Mouse (Mus musculus): ENCODE results near the gene Igfbp1. TPM values are rescaled to one million over a fixed set of nuclear protein-coding genes. Genes with fewer than 3 reads are reported as not detected.
A peak's percentile ranks its signal among the peaks of the same experiment; 100 is the strongest.

Igfbp1 gene
- total RNA-seq (2014; fragmentation: Nextera tagmentation), result not detected in 2 replicates
- not detected in 2 replicates for total RNA-seq (2017)

DNA sequence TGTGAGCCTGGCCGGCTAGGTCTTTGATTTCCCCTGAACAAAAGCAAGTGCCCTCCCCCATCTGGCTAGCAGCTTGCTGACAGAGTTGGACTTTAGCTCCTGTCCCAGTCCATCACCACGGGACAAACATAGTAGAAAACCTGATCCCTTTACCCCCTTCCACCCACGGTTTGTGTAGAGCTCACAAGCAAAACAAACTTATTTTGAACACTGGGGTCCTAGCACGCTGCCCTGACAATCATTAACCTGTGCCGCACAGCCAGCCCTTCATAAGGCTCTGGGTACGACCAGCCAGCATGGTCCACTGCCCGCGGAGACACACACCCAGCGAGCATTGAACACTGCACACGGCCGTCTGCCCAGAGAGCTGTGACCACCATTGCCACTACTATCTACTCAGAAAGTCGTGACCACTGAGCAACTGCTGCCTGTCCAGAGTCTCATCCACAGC is at the start of gene Igfbp1:
TSS of gene Igfbp1 (plus strand) at position 292 of the 451 bp plus-strand sequence.
- ATAC-seq (replicated peaks; ENCODE audit: low FRiP score, low TSS enrichment, poor library complexity, severe bottlenecking), result no peak

DNA sequence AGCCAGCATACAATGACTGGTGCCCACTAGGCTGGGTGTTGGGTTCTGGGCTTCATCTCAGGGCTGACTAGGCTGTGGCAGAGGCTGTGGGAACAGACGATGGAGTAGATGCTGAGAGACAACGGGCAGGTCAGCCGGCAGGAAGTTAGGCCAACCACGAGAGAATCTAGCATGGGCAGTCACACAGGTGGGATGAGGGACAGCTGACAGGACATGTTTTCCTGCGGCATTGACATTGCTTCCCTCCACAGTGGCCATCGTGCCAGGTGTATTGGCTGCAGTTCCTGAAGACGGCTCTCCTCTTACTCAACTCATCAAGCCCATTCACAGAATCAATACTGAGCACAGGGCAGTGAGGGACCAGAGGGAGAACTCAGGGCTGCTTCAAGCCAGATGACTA is 49.6 kb upstream of the Igfbp1 start:
- ATAC-seq (replicated peaks; ENCODE audit: low FRiP score, low TSS enrichment, poor library complexity, severe bottlenecking), result no peak

DNA sequence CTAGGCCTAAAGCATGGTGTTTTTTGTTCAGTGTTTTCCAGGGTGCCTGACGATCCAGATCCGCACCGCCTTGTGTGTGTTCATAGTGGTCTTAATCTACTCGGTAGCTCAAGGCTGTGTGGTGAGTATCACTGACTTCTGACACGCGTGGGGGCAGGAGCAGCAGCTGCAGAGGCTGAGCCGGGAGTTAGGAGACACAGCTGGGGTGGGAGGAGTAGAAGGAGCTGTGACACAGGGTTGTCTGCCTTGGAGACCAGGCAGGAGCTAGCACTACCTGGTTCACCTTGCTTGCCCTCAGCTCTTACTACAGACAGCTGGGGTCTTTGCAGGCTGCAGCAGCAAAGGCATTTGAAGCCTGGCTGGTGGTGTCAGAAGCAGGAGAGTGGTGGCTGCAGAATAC is 48.1 kb upstream of the Igfbp1 start:
- no peak for ATAC-seq (replicated peaks; ENCODE audit: low FRiP score, low TSS enrichment, poor library complexity, severe bottlenecking)

DNA sequence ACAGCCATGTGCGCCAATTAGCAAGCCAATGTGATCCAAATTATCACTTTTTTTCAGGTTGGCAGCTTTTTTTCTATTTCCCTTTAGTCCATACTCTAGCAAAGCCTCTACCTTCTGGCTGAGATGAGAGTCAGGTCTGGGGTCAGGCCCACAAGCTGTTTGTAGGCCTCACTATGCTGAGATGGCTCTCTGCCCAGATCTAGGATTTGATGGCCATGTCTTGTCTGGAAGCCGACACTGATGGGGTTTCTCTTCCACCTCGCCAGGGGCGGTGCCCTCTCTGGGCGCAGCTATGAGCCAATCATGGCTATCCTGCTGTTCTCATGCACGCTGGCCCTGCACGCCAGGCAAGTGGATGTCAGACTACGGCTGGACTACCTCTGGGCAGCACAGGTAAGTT is 47.1 kb upstream of the Igfbp1 start:
- ATAC-seq (replicated peaks; ENCODE audit: low FRiP score, low TSS enrichment, poor library complexity, severe bottlenecking), result no peak

DNA sequence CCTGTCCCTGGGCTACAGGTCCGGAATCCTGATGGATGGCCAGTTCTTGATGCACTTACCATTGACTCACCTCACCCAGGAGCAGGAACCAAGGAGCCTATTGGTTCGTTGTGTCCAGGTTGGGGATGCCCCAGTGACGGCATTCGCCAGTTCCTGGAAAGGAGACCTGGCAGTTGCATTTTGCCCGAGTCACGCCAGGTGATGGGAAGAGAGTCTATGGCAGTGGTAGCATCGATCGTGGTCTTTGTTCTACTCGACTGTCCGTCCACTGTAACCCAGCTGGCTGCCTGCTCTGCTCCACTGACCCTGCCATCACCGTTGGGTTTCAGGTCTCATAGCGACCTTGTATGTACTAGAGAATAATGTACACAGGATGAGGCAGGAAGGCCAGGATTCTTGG is 45.2 kb upstream of the Igfbp1 start:
- ATAC-seq (replicated peaks; ENCODE audit: low FRiP score, low TSS enrichment, poor library complexity, severe bottlenecking), result no peak

DNA sequence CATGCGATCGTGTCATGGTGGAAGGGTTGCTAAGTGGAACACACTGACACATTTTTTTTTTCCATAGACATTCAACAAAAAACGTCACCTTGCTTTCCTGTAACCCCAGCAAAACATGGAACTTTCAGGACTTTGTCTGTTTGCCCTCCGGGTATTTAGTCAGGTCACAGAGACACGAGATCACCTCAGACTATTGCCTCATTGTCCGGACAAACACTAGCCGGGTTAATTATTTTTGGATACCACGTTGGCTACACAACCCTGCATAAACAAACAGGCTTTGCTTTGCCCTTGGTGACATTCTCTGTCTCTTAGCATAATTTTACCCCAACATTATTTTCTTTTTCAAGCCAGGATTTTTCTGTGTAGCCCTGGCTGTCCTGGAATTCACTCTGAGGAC is 44.5 kb upstream of the Igfbp1 start:
- ATAC-seq (replicated peaks; ENCODE audit: low FRiP score, low TSS enrichment, poor library complexity, severe bottlenecking), result no peak

DNA sequence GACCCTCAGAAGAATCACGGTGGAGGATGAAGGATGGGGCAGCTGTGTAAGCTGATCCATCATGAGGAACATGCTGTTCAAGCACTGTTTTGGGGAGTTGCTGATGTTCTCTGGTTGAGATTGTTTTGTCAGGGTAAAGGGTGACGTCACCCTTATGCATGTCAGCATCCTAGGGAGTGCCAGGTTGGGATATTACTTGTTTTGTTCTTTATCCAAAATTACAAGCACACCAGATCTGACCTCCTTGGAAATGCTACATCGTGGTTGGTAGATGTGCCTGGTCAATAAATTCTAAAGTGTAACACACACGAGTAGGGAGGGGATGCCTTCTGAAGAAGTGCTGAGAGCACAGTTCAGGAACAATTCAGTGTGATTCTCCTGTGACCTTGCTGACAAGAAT is 41.2 kb upstream of the Igfbp1 start:
- no peak for ATAC-seq (replicated peaks; ENCODE audit: low FRiP score, low TSS enrichment, poor library complexity, severe bottlenecking)

DNA sequence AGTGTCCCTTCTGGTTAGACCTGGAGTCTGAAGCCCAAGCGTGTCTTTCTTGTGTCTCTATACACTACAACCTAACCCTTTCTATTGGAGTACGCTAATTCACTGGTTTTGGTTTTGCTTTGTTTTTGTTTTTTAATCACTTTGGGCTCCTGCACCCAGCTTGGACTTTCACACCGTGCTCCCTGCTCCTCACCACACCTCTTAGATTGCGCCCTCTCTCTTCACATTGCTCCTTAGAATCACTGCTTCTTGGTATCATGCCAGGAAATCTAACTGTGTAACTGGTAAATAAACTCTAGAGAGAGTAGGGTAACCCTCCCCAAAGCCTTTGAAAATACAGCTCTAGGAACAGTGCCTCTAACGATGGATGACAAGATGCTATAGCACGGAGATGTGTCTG is 39.4 kb upstream of the Igfbp1 start:
- ATAC-seq (replicated peaks; ENCODE audit: low FRiP score, low TSS enrichment, poor library complexity, severe bottlenecking), result no peak

DNA sequence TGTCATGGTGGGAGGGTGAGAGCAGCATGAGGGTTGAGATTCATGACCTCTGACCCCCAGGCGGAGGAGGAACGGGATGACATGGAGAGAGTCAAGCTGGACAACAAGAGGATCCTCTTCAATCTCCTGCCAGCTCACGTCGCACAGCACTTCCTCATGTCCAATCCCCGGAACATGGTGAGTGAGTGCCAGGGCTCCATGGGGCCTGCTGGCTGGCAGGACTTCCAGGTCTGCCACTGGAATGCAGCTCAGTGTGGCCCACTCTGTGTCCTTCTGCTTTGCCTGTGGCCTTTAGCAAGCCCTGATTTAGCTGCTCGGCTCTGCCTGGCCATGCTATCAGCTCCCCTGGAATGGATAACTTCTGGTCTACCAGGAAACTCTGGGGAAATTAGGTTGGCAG is 37.4 kb upstream of the Igfbp1 start:
- no peak for ATAC-seq (replicated peaks; ENCODE audit: low FRiP score, low TSS enrichment, poor library complexity, severe bottlenecking)

DNA sequence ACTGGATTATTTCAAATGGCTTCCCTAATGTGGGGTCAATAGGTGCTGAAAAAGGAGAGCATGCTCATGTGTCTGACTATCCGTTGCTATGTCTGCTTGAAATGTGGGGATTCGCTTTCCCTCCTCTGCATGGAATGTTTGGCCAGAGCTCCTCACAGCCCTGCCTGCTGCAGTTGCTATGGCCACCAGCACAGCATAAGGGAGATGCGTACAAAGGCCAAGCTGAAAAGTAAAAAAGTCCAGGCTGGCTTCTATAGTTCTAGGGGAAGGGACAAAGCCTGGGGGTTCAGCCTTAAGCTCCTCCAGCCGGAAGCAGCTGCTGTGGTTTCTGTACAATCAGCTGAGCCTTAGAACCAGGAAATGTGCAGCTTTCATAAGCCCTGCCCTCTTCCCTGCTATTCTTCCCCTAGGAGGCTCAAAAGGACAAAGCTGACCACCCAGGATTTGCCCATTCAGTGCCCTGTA is 36.9 kb upstream of the Igfbp1 start:
- no peak for ATAC-seq (replicated peaks; ENCODE audit: low FRiP score, low TSS enrichment, poor library complexity, severe bottlenecking)

DNA sequence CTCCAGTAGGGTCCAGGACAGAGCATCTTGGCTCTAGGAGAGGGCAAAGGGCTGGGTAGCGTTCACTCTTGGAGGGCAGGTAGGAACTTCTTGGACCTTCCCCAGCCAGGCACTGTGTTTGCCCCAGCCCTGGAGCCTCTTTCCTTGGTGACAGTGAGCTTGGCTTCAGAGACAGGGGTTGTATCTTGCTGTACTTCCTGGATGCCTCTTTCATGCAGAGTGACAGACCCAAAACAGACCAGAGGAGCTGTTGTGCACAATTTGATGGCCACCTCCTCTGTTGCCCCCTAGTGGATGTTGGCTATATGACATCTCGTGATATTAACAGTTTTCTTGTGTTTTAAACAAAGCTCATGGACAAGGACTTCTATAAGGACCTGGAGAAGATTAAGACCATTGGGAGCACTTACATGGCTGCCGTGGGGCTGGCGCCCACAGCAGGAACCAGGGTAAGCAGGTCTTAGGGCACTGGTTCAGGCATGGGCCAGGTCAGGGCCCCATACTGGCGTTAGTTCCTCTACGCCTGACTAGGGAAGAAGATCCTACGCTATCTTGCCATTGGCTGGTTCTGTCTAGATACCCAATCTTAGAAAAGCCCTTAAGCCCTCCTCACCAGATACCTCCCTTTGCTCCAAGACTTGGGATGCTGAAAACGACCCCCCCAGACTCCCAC is 35.9 kb upstream of the Igfbp1 start:
- 0 out of 2 replicates have a peak, but pooled peaks have one; percentile 26 for ATAC-seq (replicated peaks; ENCODE audit: low FRiP score, low TSS enrichment, poor library complexity, severe bottlenecking)

DNA sequence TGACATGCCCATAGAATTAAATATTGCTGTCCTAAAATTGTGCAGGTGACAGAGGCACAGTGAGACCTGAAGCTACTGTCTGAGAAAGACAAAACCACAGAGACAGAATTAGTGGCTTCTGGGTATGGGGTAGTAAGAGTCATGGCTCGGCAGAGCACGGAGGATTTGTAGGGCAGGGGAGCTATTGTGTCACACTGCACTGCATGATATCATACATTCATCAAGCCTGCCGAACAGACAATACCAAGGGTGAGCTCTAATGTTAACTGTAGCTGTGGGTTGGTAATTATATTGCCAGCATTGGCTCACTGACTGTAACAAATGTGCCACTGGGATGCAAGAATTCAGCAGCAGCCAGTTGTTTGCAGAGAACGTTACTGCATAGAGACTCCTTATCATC is 33.2 kb upstream of the Igfbp1 start:
- no peak for ATAC-seq (replicated peaks; ENCODE audit: low FRiP score, low TSS enrichment, poor library complexity, severe bottlenecking)

DNA sequence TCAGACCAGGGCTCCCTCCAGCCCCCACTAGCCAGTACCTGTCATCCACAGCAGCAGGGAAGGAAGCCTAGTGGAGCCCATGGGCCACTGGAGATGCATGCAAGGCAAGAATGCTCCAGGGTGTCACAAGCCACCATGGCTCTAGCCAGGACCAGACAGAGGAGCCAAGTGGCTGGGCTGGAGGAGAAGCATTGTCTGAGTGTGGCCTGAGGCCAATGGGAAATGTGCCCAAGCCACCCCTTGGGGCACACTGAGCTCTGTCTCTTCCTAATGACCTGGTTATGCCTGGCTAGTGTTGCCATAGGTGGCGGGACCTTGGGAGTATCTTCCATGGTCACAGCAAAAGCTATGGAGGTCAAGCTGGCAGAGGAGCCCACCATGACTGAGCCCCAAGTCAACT is 27.9 kb upstream of the Igfbp1 start:
- ATAC-seq (replicated peaks; ENCODE audit: low FRiP score, low TSS enrichment, poor library complexity, severe bottlenecking), result no peak

DNA sequence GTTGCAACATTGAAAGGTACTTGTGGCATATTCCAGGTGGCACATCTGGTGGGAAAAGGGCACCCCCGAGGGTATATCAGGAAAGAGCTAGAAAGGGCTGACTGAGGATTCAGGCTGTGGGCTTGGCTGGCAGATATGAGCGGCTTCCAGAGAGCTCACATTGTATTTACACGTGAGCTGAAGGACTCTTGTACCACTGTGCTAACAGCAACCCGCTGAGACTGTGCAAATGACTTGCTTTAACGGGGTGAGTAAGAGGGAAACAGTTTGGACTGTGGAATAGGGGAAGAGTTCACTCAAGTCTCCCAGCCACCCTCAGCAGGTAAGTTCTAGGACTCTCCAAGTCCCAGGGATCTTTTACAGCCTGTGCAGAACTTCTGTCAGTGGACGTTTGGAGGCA is 23.9 kb upstream of the Igfbp1 start:
- no peak for ATAC-seq (replicated peaks; ENCODE audit: low FRiP score, low TSS enrichment, poor library complexity, severe bottlenecking)

DNA sequence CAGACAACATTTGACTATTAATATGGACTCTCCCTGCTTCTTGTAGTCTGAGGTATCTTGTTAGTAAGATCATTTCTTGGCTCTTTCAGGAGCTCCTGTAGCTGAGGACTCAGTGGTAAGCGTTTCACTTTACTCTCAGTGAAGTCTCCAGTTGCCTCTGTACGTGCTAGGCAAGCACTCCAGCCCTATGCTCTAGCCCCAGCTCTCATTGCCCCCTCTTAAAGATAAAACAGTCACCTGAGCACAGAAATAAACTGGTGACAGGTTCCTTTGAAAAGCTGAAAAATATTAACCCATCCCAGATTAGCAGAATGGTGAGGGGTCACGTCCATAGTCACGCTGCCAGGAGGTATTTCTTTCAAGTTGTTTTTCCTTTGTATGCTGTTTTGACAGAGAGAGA is 18.9 kb upstream of the Igfbp1 start:
- no peak for ATAC-seq (replicated peaks; ENCODE audit: low FRiP score, low TSS enrichment, poor library complexity, severe bottlenecking)

DNA sequence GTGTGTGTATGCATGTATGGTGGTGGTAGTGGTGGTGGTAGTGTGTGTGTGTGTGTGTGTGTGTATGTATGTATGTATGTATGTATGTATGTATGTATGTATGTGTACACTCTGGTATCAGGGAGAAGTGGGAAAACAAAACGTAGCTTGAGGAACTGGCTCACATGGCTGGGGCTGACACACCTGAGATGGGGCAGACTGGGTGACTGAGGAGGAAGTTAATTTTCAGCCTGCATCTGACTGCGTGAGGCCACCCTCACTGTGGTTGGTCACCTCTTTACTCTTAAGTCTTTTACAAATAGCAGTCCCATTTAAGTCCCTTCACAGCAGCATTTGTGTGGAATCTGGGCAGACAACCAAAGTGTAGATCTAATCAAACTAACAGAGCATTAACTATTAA is 18.3 kb upstream of the Igfbp1 start:
- ATAC-seq (replicated peaks; ENCODE audit: low FRiP score, low TSS enrichment, poor library complexity, severe bottlenecking), result no peak

DNA sequence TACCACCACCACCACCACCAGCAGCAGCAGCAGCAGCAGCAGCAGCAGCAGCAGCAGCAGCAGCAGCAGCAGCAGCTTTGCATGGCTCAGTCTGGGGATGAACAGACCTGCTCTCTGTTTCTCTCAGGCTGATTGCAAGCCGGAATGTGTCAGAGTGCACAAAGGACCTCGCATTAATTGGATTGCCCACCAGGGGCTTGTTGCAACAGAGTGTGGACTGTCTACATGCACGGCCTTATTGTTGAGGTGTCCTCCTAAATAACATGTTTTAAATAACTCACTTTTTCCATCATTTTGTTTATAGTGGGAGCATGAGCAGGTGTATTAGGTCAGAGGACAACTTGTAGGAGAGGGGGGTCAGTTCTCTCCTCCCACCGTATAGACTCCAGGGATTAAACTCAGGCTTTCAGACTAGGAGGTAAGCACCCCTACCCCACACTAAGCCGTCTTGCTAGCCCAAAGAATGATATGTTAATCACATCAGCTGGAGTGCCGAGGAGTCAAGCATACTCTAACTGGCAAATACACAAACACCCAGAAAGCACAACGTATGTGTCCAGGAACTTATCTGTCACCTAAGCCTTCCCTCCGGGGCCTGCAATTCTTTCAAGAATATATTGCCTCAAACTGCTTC is 15.1 kb upstream of the Igfbp1 start:
- no peak for ATAC-seq (replicated peaks; ENCODE audit: low FRiP score, low TSS enrichment, poor library complexity, severe bottlenecking)

DNA sequence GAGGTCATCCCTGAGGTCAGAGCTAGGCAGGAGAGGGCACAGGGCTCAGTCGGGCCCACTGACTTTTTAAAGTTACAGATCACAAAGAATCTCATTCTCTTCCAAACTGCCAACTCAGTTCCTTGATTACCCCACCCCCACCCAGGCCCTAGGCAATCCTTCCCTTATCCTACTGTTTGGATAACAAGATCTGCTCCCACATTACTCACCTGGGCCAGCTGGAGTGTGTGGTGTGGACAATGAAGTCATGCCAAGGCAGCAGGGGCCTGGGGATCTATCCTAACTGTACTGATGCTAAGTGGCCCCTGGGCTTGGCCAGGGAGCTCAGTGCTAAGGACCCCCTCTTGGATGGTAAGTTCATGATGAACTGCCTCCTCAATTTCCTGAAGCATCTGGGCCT is 13.2 kb upstream of the Igfbp1 start:
- ATAC-seq (replicated peaks; ENCODE audit: low FRiP score, low TSS enrichment, poor library complexity, severe bottlenecking), result no peak

DNA sequence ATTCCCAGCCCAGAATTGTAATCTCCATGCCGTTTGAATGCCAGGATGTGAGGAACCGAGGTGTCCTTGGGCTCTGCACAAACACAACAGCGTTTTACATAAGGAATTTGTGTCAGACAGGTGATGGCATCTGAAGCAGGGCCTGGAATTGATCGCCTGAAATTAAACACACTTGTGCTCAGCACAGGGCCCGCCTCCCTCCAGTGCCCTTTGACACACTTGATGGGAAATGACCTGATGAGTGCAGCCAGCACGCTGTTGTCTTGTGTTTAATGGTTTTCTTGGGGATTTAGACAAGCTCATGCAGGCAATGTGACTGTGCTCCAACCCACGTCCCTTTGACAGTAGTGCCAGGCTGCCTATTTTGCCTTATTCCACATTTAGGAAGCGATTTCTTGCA is 10.1 kb upstream of the Igfbp1 start:
- no peak for ATAC-seq (replicated peaks; ENCODE audit: low FRiP score, low TSS enrichment, poor library complexity, severe bottlenecking)

DNA sequence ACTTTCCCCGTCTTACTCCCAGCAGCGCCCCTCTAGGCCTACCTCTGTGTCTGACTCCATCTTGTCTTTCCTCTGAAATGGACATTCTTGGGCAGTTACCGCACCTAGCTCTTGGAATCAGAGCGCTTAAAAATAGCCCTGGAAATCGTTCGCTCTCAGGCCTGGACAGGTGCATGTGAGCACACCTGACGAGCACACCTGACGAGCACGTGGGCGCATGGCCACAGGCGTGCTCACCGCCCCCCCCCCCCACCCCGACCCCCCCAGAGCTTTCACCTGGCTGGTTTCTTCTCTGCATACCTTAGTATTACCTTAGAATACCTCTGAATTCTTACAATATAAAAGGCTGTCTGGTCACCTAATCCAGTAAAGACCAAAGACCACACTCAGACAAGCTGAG is 9.1 kb upstream of the Igfbp1 start, which contains the start of gene Gm11985:
TSS of gene Gm11985 (minus strand) at position 101 of the 400 bp plus-strand sequence.
- ATAC-seq (replicated peaks; ENCODE audit: low FRiP score, low TSS enrichment, poor library complexity, severe bottlenecking), result no peak

DNA sequence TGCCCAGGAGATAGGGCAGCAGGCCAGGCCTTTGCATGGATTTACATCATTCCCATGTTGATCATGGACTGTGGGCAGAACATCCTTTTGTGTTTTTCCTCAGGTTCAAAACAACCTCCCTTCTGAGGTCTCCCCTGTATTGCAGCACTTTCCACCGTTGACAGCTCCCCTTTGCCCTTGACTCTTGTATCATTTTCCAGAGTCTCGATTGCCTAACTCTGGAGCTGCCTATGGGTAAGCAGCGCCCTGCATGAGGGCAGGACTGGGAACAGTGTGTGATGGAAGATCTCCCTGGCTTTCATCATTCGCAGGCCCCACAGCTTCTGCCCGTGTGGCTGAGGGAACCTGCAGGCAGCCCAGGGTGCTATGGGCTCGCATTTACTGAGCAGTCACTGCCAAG is 4.9 kb upstream of the Igfbp1 start:
- ATAC-seq (replicated peaks; ENCODE audit: low FRiP score, low TSS enrichment, poor library complexity, severe bottlenecking), result no peak

Measured in megakaryocyte-erythroid progenitor cell, adult 5-6 weeks (primary cell).